Mouse (Mus musculus) liver, embryonic 11.5 days (tissue): Measurements from ENCODE around the gene Itfg2. TPM values are rescaled to one million over a fixed set of nuclear protein-coding genes. Genes with fewer than 3 reads are reported as not detected.
A peak's percentile ranks its signal among the peaks of the same experiment; 100 is the strongest.

Source experiments
- ATAC-seq: fragments of 200-750 bp; cut with Nextera tagmentation; replicated peaks from 2 replicates; pipeline ENCODE4 v1.8.0; 2017; ENCODE audit warnings: moderate number of reproducible peaks, mild to moderate bottlenecking, moderate TSS enrichment, moderate library complexity; ENCODE audit not compliant: low FRiP score
- DNase-seq: peaks from one replicate; pipeline ENCODE4 v3.0.0-alpha.2; 2017; ENCODE audit warnings: low spot score
- H3K27ac ChIP-seq: fragments of 300-500 bp; sonication (generic); 2 replicates; pipeline ENCODE4 v1.5.1; 2014; ENCODE audit warnings: mild to moderate bottlenecking, low read depth, low read length, control low read depth
- H3K27me3 ChIP-seq: fragments of 300-500 bp; sonication (generic); replicated peaks from 2 replicates; pipeline ENCODE4 v1.6.1; 2014; ENCODE audit warnings: low read length, mixed read lengths; ENCODE audit not compliant: control insufficient read depth, insufficient read depth
- H3K36me3 ChIP-seq: fragments of 300-500 bp; sonication (generic); 2 replicates; pipeline ENCODE4 v1.6.1; 2014; ENCODE audit warnings: mild to moderate bottlenecking, low read length, moderate library complexity, mixed read lengths; ENCODE audit not compliant: control insufficient read depth, insufficient read depth
- H3K4me1 ChIP-seq: fragments of 300-500 bp; sonication (generic); replicated peaks from 2 replicates; pipeline ENCODE4 v1.6.1; 2014; ENCODE audit warnings: low read length, mixed read lengths; ENCODE audit not compliant: control insufficient read depth, insufficient read depth
- H3K4me2 ChIP-seq: fragments of 300-500 bp; sonication (generic); 2 replicates; pipeline ENCODE4 v1.6.1; 2014; ENCODE audit warnings: mild to moderate bottlenecking, control low read depth, moderate library complexity
- H3K4me3 ChIP-seq: fragments of 300-500 bp; sonication (generic); 2 replicates; pipeline ENCODE4 v1.5.1; 2014; ENCODE audit warnings: low read depth, low read length, control low read depth
- H3K9ac ChIP-seq: fragments of 300-500 bp; sonication (generic); 2 replicates; pipeline ENCODE4 v1.6.1; 2014; ENCODE audit warnings: low read depth, low read length, control low read depth
- H3K9me3 ChIP-seq: fragments of 300-500 bp; sonication (generic); 2 replicates; pipeline ENCODE4 v1.6.1; 2016; ENCODE audit warnings: low read length, inconsistent platforms, mixed read lengths; ENCODE audit not compliant: control insufficient read depth
- WGBS: fragments of 180-500 bp; shearing (Covaris S2); extraction: QIAGEN DNeasy Blood & Tissue Kit; methylation state at CpG from one replicate; pipeline ENCODE4 v1.1.7; 2014; 5-methylcytosine and 5-hydroxymethylcytosine counted together
- polyA plus RNA-seq: library from polyadenylated mRNA; unstranded; fragments of >200 nt; fragmentation: Nextera tagmentation; extraction: Ambion mirVana; gene quantifications from 2 replicates; pipeline ENCODE4 v1.2.1, GENCODE M21; 2014

Gene Itfg2
- polyA plus RNA-seq, 1 experiment from 2014 or later, result 30.1 TPM

DNA sequence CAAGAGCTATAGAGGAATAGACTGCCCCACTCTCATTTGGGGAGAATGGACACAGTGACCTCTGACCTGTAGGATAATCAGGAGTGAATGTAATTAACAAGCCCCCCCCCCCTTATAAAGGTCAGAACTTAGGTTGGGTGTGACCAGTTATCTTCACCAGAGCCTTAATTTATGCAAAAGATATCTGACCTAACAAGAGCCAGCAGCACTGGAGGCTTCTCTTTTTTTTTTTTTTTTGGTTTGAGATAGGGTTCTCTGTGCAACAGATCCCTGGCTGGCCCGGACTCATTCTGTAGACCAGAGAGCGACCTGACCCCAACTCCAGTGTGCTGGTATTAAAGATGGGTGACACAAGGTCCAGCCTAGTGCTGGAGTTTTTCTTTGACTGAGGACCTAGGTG lies 4.6 kb upstream of the Itfg2 start:
- H3K9me3 ChIP-seq, result no peaks in the 10 kb centered on the region
- H3K36me3 ChIP-seq, result peaks cover 51% of the 10 kb centered on the region
- H3K4me3 ChIP-seq, result no peak overlapping the region
- no peak overlapping the region for H3K4me2 ChIP-seq
- no peaks in the 10 kb centered on the region for H3K27me3 ChIP-seq
- no peak overlapping the region for H3K9ac ChIP-seq
- 74% methylated on average over 2 of the region's 2 CpGs for WGBS
- no peak for DNase-seq
- peaks cover 8% of the 10 kb centered on the region for H3K4me1 ChIP-seq
- ATAC-seq, result no peak
- no peak overlapping the region for H3K27ac ChIP-seq

- Histone ChIP-seq H3K27ac (no peak overlapping the region), H3K9ac (no peak overlapping the region), H3K36me3 (peaks cover 34% of the 10 kb centered on the region), H3K27me3 (no peaks in the 10 kb centered on the region), H3K4me3 (no peak overlapping the region), H3K4me1 (peaks cover 8% of the 10 kb centered on the region), H3K4me2 (no peak overlapping the region), H3K9me3 (no peaks in the 10 kb centered on the region)
- DNase-seq (no peak), ATAC-seq (no peak)
- WGBS, result 87% methylated on average over 5 of the region's 5 CpGs
Measured at GRCm38 (mm10) chr6:128427571-128427970, 2.8 kb upstream of the Itfg2 start.

- H3K36me3 ChIP-seq, result peaks cover 11% of the 10 kb centered on the region; the same call in 1 of the 2 replicates
- 19% methylated on average over 9 of the region's 9 CpGs for WGBS
Measured at GRCm38 (mm10) chr6:128425046-128425445, 315 bp upstream of the Itfg2 start.

DNA sequence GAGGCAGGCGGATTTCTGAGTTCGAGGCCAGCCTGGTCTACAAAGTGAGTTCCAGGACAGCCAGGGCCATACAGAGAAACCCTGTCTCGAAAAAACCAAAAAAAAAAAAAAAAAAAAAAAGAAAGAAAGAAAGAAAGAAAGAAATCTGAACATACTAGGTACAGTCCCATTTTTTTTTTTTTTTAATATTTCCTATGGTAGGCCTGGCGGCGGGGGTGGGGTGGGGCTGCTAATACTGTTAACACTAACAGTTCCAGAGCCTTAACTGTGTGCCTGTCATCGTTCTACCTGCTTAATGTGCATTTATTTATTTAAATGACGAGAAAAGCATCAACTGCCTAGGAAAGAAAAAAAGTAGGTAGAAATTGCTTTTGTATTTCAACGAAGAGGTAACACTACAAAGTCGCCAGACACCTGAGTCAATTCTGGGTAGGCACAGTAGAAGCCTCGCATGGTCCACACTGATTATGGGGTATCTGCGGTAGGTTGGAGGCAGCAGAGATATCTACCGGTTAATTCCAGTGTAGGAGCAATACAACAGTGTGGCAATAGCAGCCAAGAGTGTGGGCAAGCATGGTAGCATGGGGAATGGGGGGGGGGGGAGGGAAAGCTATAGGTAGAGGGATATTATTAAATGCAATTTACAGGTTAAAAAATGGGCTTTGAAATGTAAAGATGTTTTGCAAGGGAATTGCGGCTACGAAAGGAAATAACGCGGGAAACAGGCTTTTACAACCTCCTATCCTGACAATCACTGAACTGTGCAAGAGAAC lies 1.0 kb downstream of the Itfg2 start:
- ATAC-seq, result peak; percentile 86
- Histone ChIP-seq H3K9me3 (no peaks in the 10 kb centered on the region), H3K4me1 (peaks cover 6% of the 10 kb centered on the region; the same call in 1 of the 2 replicates), H3K4me2 (peak overlapping the region; percentile 78), H3K4me3 (peak overlapping the region; percentile 67), H3K9ac (peak overlapping the region; percentile 84), H3K27me3 (no peaks in the 10 kb centered on the region), H3K27ac (peak overlapping the region; percentile 93), H3K36me3 (peaks cover 4% of the 10 kb centered on the region; the same call in 1 of the 2 replicates)
- WGBS, result 32% methylated on average over 15 of the region's 16 CpGs
- DNase-seq, result no peak

More at GRCm38 (mm10) chr6:128425046-128425445, 315 bp upstream of the Itfg2 start:
- Histone ChIP-seq H3K4me1 (peaks cover 7% of the 10 kb centered on the region), H3K9ac (peak overlapping the region; percentile 84), H3K4me3 (peak overlapping the region; percentile 67), H3K27ac (peak overlapping the region; percentile 93), H3K9me3 (no peaks in the 10 kb centered on the region), H3K27me3 (no peaks in the 10 kb centered on the region), H3K4me2 (peak overlapping the region; percentile 78)
- DNase-seq (no peak), ATAC-seq (no peak)

DNA sequence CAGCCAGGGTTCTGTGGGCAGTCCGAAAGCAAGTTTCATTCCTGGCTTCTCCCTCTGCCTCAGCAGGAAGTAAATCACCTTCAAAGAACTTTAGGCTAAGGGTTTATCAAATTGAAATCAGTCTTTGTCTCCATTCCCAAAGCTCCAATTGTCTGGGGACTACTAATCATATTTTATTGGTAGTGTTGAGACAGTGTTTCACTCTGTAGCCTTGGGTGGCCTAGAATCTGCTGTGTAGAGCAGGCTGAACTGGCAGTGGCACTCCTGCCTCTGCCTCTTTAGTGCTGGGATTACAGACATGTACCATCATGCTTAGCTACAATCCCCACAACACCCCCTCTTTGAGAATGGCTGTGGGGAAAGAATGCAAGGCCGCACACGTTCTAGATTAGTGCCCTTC lies 3.3 kb downstream of the Itfg2 start:
- ATAC-seq (no peak), DNase-seq (no peak)
- Histone ChIP-seq H3K9me3 (no peaks in the 10 kb centered on the region), H3K27ac (no peak overlapping the region), H3K4me1 (peaks cover 6% of the 10 kb centered on the region; the same call in 1 of the 2 replicates), H3K4me3 (no peak overlapping the region), H3K27me3 (no peaks in the 10 kb centered on the region), H3K4me2 (no peak overlapping the region), H3K9ac (no peak overlapping the region), H3K36me3 (peaks cover 2% of the 10 kb centered on the region; the same call in 1 of the 2 replicates)
- WGBS, result 85% methylated on average over 3 of the region's 3 CpGs

GRCm38 (mm10) chr6:128421036-128421435 lies 3.7 kb downstream of the Itfg2 start:
- H3K27me3 ChIP-seq, result no peaks in the 10 kb centered on the region
- peaks cover 2% of the 10 kb centered on the region; the same call in 1 of the 2 replicates for H3K36me3 ChIP-seq
- H3K27ac ChIP-seq, result no peak overlapping the region
- no peak for DNase-seq
- no peak for ATAC-seq
- H3K4me1 ChIP-seq, result peaks cover 6% of the 10 kb centered on the region; the same call in 1 of the 2 replicates
- no peaks in the 10 kb centered on the region for H3K9me3 ChIP-seq
- 78% methylated on average over 2 of the region's 2 CpGs for WGBS
- H3K4me2 ChIP-seq, result no peak overlapping the region
- no peak overlapping the region for H3K9ac ChIP-seq
- H3K4me3 ChIP-seq, result no peak overlapping the region

GRCm38 (mm10) chr6:128418076-128418475 lies 6.7 kb downstream of the Itfg2 start:
- H3K4me2 ChIP-seq, result no peak overlapping the region
- H3K9me3 ChIP-seq, result no peaks in the 10 kb centered on the region
- H3K27me3 ChIP-seq, result no peaks in the 10 kb centered on the region
- WGBS, result 84% methylated on average over 1 of the region's 1 CpGs
- no peaks in the 10 kb centered on the region for H3K4me1 ChIP-seq
- no peak overlapping the region for H3K27ac ChIP-seq
- no peak overlapping the region for H3K9ac ChIP-seq
- DNase-seq (no peak), ATAC-seq (no peak)
- no peak overlapping the region for H3K4me3 ChIP-seq
- peaks cover 7% of the 10 kb centered on the region; the same call in 1 of the 2 replicates for H3K36me3 ChIP-seq

DNA sequence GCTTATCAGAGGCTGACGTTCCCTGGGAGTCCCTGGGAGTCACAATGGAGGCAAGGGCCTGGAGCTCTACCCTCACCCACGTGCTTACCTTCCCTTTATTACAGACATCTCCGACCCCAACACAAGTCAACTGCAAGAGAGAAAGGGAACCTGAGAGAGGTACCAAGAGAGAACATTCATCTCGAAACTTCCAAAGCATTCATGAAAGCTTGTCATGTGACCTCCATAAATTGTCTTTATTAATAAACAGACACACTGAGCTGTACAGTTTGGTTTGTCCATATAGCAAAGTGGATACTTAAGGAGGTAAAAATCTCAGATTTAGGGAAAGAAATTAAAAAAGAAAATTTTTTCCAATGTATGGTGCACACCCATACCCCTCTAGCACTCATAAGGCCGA lies 8.6 kb downstream of the Itfg2 start:
- Histone ChIP-seq H3K9me3 (no peaks in the 10 kb centered on the region), H3K36me3 (peaks cover 17% of the 10 kb centered on the region), H3K27ac (no peak overlapping the region), H3K9ac (no peak overlapping the region), H3K4me3 (no peak overlapping the region), H3K4me1 (no peaks in the 10 kb centered on the region), H3K4me2 (no peak overlapping the region), H3K27me3 (no peaks in the 10 kb centered on the region)
- 82% methylated on average over 5 of the region's 5 CpGs for WGBS
- no peak for ATAC-seq
- DNase-seq, result no peak

DNA sequence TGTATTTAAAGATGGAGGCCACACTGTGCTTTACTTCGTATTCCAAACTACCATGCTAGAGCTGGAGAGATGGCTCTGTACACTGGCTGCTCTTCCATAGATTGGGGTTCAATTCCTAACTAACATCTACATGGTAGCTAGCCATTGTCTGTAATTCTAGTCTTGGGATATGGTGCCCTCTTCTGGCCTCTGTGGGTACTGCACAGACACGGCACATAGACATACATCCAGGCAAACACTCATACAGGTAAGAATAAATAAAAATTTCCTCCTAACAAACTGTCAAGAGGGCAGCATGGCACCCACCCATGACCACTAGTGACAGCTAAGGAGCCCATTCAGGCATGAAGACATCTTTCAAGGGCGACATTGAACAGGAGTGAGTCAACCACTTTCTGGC lies 13.6 kb downstream of the Itfg2 start:
- Histone ChIP-seq H3K9me3 (no peaks in the 10 kb centered on the region), H3K9ac (no peak overlapping the region), H3K4me3 (no peak overlapping the region), H3K27ac (no peak overlapping the region), H3K36me3 (peaks cover 34% of the 10 kb centered on the region), H3K4me2 (no peak overlapping the region), H3K27me3 (no peaks in the 10 kb centered on the region), H3K4me1 (no peaks in the 10 kb centered on the region)
- DNase-seq, result peak; percentile 73
- peak; percentile 62 for ATAC-seq
- 18% methylated on average over 3 of the region's 3 CpGs for WGBS
